Mouse (Mus musculus) bone marrow macrophage, adult 2 months (primary cell): Measurements from ENCODE around the gene Ak8. TPM values are rescaled to one million over a fixed set of nuclear protein-coding genes. Genes with fewer than 3 reads are reported as not detected.

Experiments
- H3K27ac ChIP-seq: 2 replicates; pipeline ENCODE4 v1.5.1; 2012; ENCODE audit warnings: low read depth, low read length; ENCODE audit not compliant: insufficient read depth
- H3K4me1 ChIP-seq: 2 replicates; pipeline ENCODE4 v1.6.1; 2012; ENCODE audit warnings: low read length; ENCODE audit not compliant: control insufficient read depth, insufficient read depth
- H3K4me3 ChIP-seq: 2 replicates; pipeline ENCODE4 v1.5.1; 2012; ENCODE audit warnings: mild to moderate bottlenecking, low read length, moderate library complexity; ENCODE audit not compliant: insufficient read depth
- CTCF ChIP-seq: IDR thresholded peaks from 2 replicates; pipeline ENCODE4 v1.5.1; 2012; ENCODE audit warnings: low read depth, mild to moderate bottlenecking, low read length, moderate library complexity
- POLR2A ChIP-seq: IDR thresholded peaks from 2 replicates; pipeline ENCODE4 v1.6.1; 2012; ENCODE audit warnings: mild to moderate bottlenecking, low read depth, low read length, borderline replicate concordance
- polyA plus RNA-seq: library from polyadenylated mRNA; stranded (reverse); fragments of >200 nt; gene quantifications from 2 replicates; pipeline ENCODE4 v1.2.4, GENCODE M21; 2012; ENCODE audit not compliant: missing spikeins, insufficient read depth, insufficient read length

Ak8 gene
- polyA plus RNA-seq, 1 experiment: 2.5 TPM

DNA sequence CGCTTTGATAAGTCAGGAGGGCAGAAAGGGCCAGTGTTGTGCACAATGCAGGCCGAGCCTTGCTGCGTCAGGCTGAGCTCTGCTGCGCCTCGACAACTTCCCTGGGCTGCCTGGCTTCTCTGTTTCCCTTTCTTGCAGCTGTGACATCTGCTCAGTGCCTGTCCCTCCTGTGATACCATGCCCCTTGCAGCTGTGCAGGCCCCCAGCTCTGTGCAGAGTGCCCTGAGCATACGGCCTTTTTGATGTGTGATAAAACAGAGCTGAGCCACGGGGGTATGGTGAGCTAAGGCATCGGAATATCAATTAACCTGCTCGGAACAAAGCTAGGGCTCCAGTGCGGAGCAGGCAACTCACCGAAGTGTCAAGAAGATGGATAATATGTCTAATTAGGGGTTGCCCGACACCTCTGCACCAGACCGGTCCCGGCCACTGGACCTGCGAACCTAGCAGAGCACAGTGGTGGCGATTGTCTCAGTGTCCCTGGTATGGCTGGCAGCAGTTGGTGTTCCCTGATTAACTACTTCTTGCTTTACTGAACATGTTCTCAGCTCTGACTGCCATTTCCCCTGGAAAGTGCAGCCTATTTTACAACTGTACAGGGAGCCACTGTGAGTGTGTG is 27.9 kb downstream of the Ak8 start:
- Histone ChIP-seq H3K4me1 (no peaks in the 10 kb centered on the region), H3K4me3 (no peak overlapping the region), H3K27ac (no peak overlapping the region)
- TF ChIP-seq POLR2A (no peak), CTCF (no peak)

DNA sequence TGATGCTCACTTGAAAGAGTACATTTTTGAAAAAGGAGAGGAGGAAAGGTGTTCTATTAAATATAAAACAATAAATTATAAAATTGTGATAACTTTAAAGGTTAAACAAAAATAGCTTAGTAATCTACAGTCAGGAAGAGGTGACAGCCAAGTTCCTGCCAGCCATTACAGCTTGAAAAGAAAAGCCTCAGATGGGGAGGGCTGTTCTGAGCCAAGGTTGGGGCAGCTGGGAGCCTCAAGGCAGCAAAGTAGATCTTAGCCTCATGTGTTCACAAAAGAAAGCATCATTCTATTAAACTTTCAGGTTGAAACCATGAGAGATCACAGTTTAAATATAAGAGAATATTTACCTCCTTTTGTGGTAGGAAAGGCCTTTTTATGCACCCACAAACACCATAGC is 30.7 kb downstream of the Ak8 start:
- Histone ChIP-seq H3K4me1 (no peaks in the 10 kb centered on the region), H3K4me3 (no peak overlapping the region), H3K27ac (no peak overlapping the region)
- TF ChIP-seq POLR2A (no peak), CTCF (no peak)

DNA sequence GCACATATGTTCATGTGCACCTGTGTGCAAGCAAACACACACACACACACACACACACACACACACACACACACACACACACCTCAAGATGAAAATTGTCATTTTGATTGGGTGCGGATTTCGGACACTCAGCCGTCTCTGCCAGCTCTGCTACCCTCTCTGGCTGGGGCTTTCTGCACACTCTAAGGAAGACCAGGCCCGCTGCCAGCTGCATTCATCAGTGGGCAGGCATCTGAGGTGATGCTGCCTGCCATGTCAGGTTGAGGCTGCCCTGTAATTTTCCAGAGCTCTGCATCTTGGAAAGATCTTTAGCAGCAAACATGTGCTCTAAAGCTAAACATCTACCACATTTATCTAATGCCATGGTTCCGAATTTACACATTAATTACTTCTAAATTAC is 37.1 kb downstream of the Ak8 start:
- no peak overlapping the region for H3K27ac ChIP-seq
- no peak overlapping the region for H3K4me3 ChIP-seq
- no peaks in the 10 kb centered on the region for H3K4me1 ChIP-seq
- TF ChIP-seq POLR2A (no peak), CTCF (no peak)

DNA sequence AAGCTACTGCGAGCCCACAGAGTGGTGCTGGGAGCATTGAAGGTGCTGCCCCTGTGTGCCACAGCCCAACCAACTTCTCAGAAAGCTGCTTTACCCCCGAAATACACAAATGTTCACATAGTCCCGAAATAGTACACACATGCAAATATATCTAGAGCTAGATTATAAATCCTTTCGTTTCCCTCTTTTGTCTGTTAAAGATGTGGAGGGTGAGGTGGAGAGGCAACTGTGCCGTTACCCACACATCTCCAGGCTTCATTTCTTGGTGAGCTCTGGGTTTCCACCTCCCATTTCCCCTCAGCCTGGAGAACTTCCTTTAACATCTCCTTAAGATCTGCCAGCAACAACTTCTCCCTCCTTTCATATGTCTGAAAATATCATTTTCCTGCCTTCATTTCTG is 40.2 kb downstream of the Ak8 start:
- Histone ChIP-seq H3K4me3 (no peak overlapping the region), H3K27ac (no peak overlapping the region), H3K4me1 (no peaks in the 10 kb centered on the region)
- TF ChIP-seq CTCF: no peak
- no peak for TF ChIP-seq POLR2A

DNA sequence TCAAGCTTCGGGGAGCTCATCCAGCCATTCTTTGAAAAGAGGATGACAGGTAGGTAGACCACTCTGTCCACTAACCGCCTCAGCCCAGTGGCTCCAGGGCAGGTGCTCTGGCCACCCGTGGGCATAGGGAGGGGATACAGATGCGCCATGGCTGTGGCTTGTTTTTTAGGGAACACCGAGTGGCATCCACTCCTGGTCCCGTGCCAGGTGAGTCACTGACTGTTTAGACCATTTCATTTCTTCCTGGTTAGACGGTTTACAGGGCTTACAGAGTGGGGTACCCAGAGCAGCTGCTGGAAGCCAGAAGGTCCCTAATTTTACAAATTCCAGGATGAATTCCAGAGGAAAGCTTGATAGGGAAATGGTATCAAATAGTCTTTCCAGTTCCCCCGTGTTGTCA is 42.7 kb downstream of the Ak8 start:
- H3K27ac ChIP-seq: no peak overlapping the region
- no peak overlapping the region for H3K4me3 ChIP-seq
- no peaks in the 10 kb centered on the region for H3K4me1 ChIP-seq
- no peak for TF ChIP-seq CTCF
- no peak for TF ChIP-seq POLR2A

DNA sequence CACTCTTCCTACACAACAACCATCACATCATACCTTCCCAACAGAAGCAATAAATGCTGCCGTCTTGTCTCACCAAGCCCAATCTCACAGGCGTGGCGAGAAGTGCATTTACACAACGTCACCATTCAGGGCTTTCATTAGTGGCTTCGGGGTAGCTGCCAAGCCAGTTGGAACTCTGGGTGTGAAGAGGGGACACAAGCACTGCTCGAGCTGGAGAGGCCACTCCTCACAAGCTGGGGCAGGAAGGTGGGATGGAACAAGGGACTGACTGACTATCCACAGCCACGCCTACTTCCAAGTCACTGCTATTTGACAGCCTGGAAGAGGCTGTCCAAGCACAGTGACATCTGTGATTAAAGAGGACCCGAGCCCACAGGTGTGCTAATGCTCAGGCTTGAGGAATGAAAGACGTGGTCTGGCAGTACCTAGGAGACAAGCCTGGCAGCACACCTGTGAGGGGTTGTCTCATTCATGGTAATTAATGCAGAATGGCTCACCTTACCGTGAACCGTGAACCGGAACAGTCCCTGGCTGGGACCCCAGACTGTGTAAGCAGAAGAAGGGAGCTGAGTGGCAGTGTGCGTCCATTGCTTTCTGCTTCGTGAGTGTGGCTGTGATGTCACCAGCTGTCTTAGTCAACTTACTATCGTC is 46.8 kb downstream of the Ak8 start:
- TF ChIP-seq CTCF (no peak), POLR2A (no peak)
- 0 out of 2 replicates have a peak, but pooled peaks cover 3% of the 10 kb centered on the region for H3K4me1 ChIP-seq
- H3K27ac ChIP-seq: no peak overlapping the region
- H3K4me3 ChIP-seq: no peak overlapping the region

DNA sequence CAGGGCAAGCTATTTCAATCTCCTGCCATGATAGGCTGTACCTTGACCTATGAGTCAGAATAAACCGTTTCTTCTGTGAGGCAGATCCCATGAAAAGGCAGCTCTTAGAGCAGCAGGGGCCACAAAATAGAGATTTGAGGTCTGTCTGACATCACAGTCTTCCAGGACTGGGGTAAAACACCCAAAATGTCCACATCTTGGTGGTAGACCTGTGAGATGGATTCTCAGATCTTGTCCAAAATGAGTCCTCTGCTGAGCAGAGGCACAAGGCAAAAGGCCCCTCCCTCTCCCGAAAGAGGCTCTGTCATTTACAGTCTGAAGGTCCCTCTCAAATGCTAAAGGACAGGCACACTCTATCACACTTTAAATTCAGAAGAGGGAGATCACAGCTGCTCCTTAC is 47.7 kb downstream of the Ak8 start:
- H3K27ac ChIP-seq: no peak overlapping the region
- H3K4me3 ChIP-seq: no peak overlapping the region
- H3K4me1 ChIP-seq: 0 out of 2 replicates have a peak, but pooled peaks cover 3% of the 10 kb centered on the region
- TF ChIP-seq POLR2A: no peak
- no peak for TF ChIP-seq CTCF

DNA sequence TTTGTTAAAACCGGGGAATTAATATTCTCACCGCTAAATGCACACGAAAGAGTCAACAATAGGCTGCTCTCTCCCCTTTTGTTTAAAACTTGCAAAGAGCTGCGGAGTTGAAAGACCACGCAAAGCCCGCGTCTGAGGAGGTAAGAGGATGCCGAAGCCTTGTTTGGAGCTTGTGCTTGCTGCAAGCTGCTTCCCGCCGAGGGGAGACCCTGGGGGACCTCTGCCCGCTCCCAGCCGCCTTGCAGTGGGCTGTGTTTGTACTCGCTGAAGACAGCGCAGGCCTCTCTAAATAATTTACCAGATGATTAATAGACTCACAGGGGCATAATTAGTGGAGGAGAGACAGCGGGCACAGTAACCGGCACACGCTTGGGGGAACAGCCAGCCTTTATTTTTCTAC is 51.2 kb downstream of the Ak8 start:
- Histone ChIP-seq H3K4me3 (peak overlapping the region; percentile 41), H3K4me1 (0 out of 2 replicates have a peak, but pooled peaks cover 5% of the 10 kb centered on the region)
- TF ChIP-seq CTCF (no peak), POLR2A (no peak)

DNA sequence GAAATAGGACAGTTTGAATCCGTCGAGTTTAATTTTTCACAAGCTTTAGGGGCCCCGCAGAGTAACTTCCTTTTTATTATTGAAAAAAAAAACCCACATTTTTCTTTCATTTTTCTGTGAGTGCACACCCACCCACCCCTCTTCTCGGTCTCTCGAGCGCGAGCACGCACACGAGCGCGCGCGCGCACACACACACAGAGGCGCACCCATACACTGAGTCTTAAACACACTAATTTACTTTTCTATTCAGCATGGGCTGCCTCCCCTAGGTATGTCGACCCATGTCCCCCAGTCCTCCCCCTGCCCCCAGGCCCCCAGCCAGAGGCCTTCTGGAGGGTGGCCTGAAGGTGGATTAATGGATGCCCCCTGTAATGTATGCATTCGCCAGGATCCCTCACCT is 51.7 kb downstream of the Ak8 start:
- TF ChIP-seq POLR2A (no peak), CTCF (no peak)
- no peak overlapping the region for H3K27ac ChIP-seq
- peak overlapping the region; percentile 41 for H3K4me3 ChIP-seq
- H3K4me1 ChIP-seq: 0 out of 2 replicates have a peak, but pooled peaks cover 5% of the 10 kb centered on the region

More for the DNA sequence above, 51.2 kb downstream of the Ak8 start:
- H3K27ac ChIP-seq: no peak overlapping the region

DNA sequence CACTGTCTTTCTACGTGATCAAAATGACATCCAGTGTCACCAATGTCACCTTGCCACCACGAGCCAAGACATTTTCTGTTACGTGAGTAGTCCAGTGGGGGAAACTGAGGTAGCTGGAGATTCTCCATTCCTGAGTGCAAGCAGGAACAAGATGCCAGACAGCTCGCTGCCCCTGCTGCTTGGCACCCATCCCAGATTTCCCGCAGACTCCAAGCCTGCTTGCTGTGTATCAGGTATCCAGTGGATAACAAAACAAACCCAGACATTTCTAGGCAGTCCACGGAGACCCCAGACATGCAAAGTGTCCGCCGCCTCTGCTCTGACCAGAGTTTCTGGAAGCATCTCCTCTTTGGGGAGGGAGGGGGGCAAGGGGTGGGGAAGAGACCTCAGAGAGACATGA is 52.4 kb downstream of the Ak8 start:
- TF ChIP-seq POLR2A: no peak
- no peak for TF ChIP-seq CTCF
- Histone ChIP-seq H3K27ac (no peak overlapping the region), H3K4me1 (0 out of 2 replicates have a peak, but pooled peaks cover 5% of the 10 kb centered on the region), H3K4me3 (no peak overlapping the region)
